Mouse (Mus musculus): Measurements from ENCODE around the gene Ech1.

- TF ChIP-seq CTCF (IDR thresholded peaks at IDR 0.05; ENCODE audit: low read depth, low read length) (no peak), POLR2A (IDR thresholded peaks at IDR 0.05; ENCODE audit: extremely low read depth, insufficient read depth, low read length) (no peak)
These were observed 38.5 kb downstream of the Ech1 start, which contains the start of gene Lgals7 for GRCm38 (mm10) chr7:28863540-28863939.
